Mouse (Mus musculus): ENCODE results near the gene Maml3.

GRCm38 (mm10) chr3:52046027-52046700 lies 58.7 kb downstream of the Maml3 start:
- TF ChIP-seq CHD2 (IDR thresholded peaks at IDR 0.05; ENCODE audit: low read depth, low read length) (no peak), HCFC1 (IDR thresholded peaks at IDR 0.05; ENCODE audit: borderline replicate concordance, insufficient read depth, low read length) (no peak)

All from ES-E14 (cell line).